Comparison of ENCODE assay signal across 7 mouse cellular contexts in genomic region chr2:132781439-132782068, GRCm38 (mm10). TPM values are rescaled to one million over a fixed set of nuclear protein-coding genes. Genes with fewer than 3 reads are reported as not detected.
DNase-seq lines count a peak whose midpoint lies in the region; ATAC-seq and TF ChIP-seq lines count a peak whose summit lies in the region.

No protein-coding gene starts in this region.

- TF ChIP-seq POLR2A in heart, adult 2 months (IDR thresholded peaks at IDR 0.05; ENCODE audit: insufficient read depth, low read depth, low read length) = no peak

- peaks cover 17% of the 10 kb centered on the region for H3K27me3 ChIP-seq in embryonic facial prominence, embryonic 10.5 days (replicated peaks; ENCODE audit: low read depth, poor library complexity, severe bottlenecking)
- peaks cover 2% of the 10 kb centered on the region; the same call in 1 of the 2 replicates for H3K27me3 ChIP-seq in heart, adult 2 months (ENCODE audit: control insufficient read depth, insufficient read depth, low read length)
- peaks cover 14% of the 10 kb centered on the region for H3K27me3 ChIP-seq in limb, embryonic 12.5 days
- H3K27me3 ChIP-seq in midbrain, embryonic 15.5 days (replicated peaks) = no peaks in the 10 kb centered on the region

- no peak for TF ChIP-seq CTCF in heart, adult 2 months (IDR thresholded peaks at IDR 0.05)

- H3K4me3 ChIP-seq in embryonic facial prominence, embryonic 10.5 days = peak overlapping the region; percentile 64
- H3K4me3 ChIP-seq in heart, adult 2 months = no peak overlapping the region
- H3K4me3 ChIP-seq in limb, embryonic 12.5 days (replicated peaks) = peak overlapping the region; percentile 44
- H3K4me3 ChIP-seq in midbrain, embryonic 15.5 days = peak overlapping the region; percentile 60

- H3K27ac ChIP-seq in embryonic facial prominence, embryonic 10.5 days (replicated peaks) = peak overlapping the region; percentile 51; the same call in 1 of the 2 replicates
- H3K27ac ChIP-seq in heart, adult 2 months = no peak overlapping the region
- H3K27ac ChIP-seq in limb, embryonic 12.5 days = no peak overlapping the region
- peak overlapping the region; percentile 96 for H3K27ac ChIP-seq in midbrain, embryonic 15.5 days

- peak; percentile 85 for DNase-seq in adrenal gland, adult 8-10 months
- DNase-seq in embryonic facial prominence, embryonic 10.5 days (ENCODE audit: low spot score) = peak; percentile 97
- DNase-seq in heart, adult 2 months = peak; percentile 81 to 84
- DNase-seq in kidney, adult 8-10 months = peak; percentile 76 to 90
- DNase-seq in spleen, postnatal 36 days (ENCODE audit: low spot score in 2 of 2) = peak; percentile 26 to 39

- under 1% methylated on average over 41 of the region's 41 CpGs for WGBS in embryonic facial prominence, embryonic 10.5 days
- 1% methylated on average over 40 of the region's 41 CpGs for WGBS in heart, adult 2 months
- under 1% methylated on average over 40 of the region's 41 CpGs for WGBS in limb, embryonic 12.5 days
- WGBS in midbrain, embryonic 15.5 days = under 1% methylated on average over 40 of the region's 41 CpGs

- intact Hi-C loops in heart, adult 2 months (cut with DNase I) = no loop called here

- peak overlapping the region; percentile 86 for H3K4me2 ChIP-seq in limb, embryonic 12.5 days
- H3K4me2 ChIP-seq in midbrain, embryonic 15.5 days = peak overlapping the region; percentile 62

- H3K9me3 ChIP-seq in embryonic facial prominence, embryonic 10.5 days = no peaks in the 10 kb centered on the region
- no peaks in the 10 kb centered on the region for H3K9me3 ChIP-seq in limb, embryonic 12.5 days
- H3K9me3 ChIP-seq in midbrain, embryonic 15.5 days = no peaks in the 10 kb centered on the region

- TF ChIP-seq EP300 in heart, adult 2 months (IDR thresholded peaks at IDR 0.05; ENCODE audit: insufficient read depth, low read depth, low read length) = 0 out of 2 replicates have a peak, but pooled peaks have one; percentile 30

- no peaks in the 10 kb centered on the region for H3K36me3 ChIP-seq in embryonic facial prominence, embryonic 10.5 days (replicated peaks)
- no peaks in the 10 kb centered on the region for H3K36me3 ChIP-seq in heart, adult 2 months (ENCODE audit: control insufficient read depth, insufficient read depth, low read length)
- H3K36me3 ChIP-seq in limb, embryonic 12.5 days = no peaks in the 10 kb centered on the region
- no peaks in the 10 kb centered on the region for H3K36me3 ChIP-seq in midbrain, embryonic 15.5 days (replicated peaks)

- ATAC-seq in limb, embryonic 12.5 days (ENCODE audit: insufficient number of reproducible peaks, insufficient read depth, low FRiP score, low TSS enrichment, low read depth) = peak; percentile 99
- peak; percentile 97 for ATAC-seq in midbrain, embryonic 15.5 days (replicated peaks)

- H3K79me2 ChIP-seq in heart, adult 2 months (replicated peaks; ENCODE audit: control insufficient read depth, insufficient read depth, low read length) = no peaks in the 10 kb centered on the region

- H3K9ac ChIP-seq in heart, adult 2 months (ENCODE audit: low read depth, low read length) = no peak overlapping the region
- no peak overlapping the region for H3K9ac ChIP-seq in limb, embryonic 12.5 days (replicated peaks)
- H3K9ac ChIP-seq in midbrain, embryonic 15.5 days = peak overlapping the region; percentile 83

- peaks cover 21% of the 10 kb centered on the region for H3K4me1 ChIP-seq in embryonic facial prominence, embryonic 10.5 days
- H3K4me1 ChIP-seq in heart, adult 2 months (ENCODE audit: control insufficient read depth, insufficient read depth, low read length) = no peaks in the 10 kb centered on the region
- no peaks in the 10 kb centered on the region; the same call in 1 of the 2 replicates for H3K4me1 ChIP-seq in limb, embryonic 12.5 days (replicated peaks)
- peaks cover 8% of the 10 kb centered on the region for H3K4me1 ChIP-seq in midbrain, embryonic 15.5 days

RNA-seq across cellular contexts. Expression of gene Chgb, which starts 0.5 kb away (rescaled TPM):
- 1,000 to 10,000 TPM; 1,792 to 2,284 (median 1,895) TPM for total RNA-seq in adrenal gland, adult 8-10 months (2022)
- polyA plus RNA-seq in embryonic facial prominence, embryonic 10.5 days (2016; fragmentation: Nextera tagmentation; extraction: Ambion mirVana) = 1.8 and 3.1 TPM in 2 replicates
- under 1 TPM; 0.45 to 0.47 TPM for total RNA-seq in heart, adult 2 months (2021)
- polyA plus RNA-seq in heart, adult 2 months (2012; rRNA removed) = 0.08 TPM in 1 of 2 replicates, not detected in the other
- 0.11 and 0.35 TPM in 2 replicates for polyA plus RNA-seq in limb, embryonic 12.5 days (2016; fragmentation: Nextera tagmentation; extraction: Ambion mirVana)
- polyA plus RNA-seq in midbrain, embryonic 15.5 days (2015; fragmentation: Nextera tagmentation; extraction: Ambion mirVana) = 87.9 and 97.5 TPM in 2 replicates

RNA-seq across cellular contexts. Expression of gene Trmt6, which starts 34.3 kb away (rescaled TPM):
- 10 to 100 TPM; 21.8 to 30.5 (median 28.1) TPM for total RNA-seq in adrenal gland, adult 8-10 months (2022)
- polyA plus RNA-seq in embryonic facial prominence, embryonic 10.5 days (2016; fragmentation: Nextera tagmentation; extraction: Ambion mirVana) = 47.4 and 51.1 TPM in 2 replicates
- total RNA-seq in heart, adult 2 months (2021) = 1 to 10 TPM; 5.2 to 6.7 TPM
- polyA plus RNA-seq in heart, adult 2 months (2012; rRNA removed) = 1.9 and 5.0 TPM in 2 replicates
- polyA plus RNA-seq in limb, embryonic 12.5 days (2016; fragmentation: Nextera tagmentation; extraction: Ambion mirVana) = 34.1 and 38.7 TPM in 2 replicates
- polyA plus RNA-seq in midbrain, embryonic 15.5 days (2015; fragmentation: Nextera tagmentation; extraction: Ambion mirVana) = 17.8 and 21.8 TPM in 2 replicates

RNA-seq across cellular contexts. Expression of gene Mcm8, which starts 34.4 kb away (rescaled TPM):
- total RNA-seq in adrenal gland, adult 8-10 months (2022) = 1 to 10 TPM; 3.5 to 4.1 (median 3.9) TPM
- polyA plus RNA-seq in embryonic facial prominence, embryonic 10.5 days (2016; fragmentation: Nextera tagmentation; extraction: Ambion mirVana) = 30.9 and 32.7 TPM in 2 replicates
- total RNA-seq in heart, adult 2 months (2021) = 1 to 10 TPM; 2.7 to 2.8 TPM
- polyA plus RNA-seq in heart, adult 2 months (2012; rRNA removed) = 0.82 and 2.0 TPM in 2 replicates
- 22.1 and 23.3 TPM in 2 replicates for polyA plus RNA-seq in limb, embryonic 12.5 days (2016; fragmentation: Nextera tagmentation; extraction: Ambion mirVana)
- 5.2 and 5.5 TPM in 2 replicates for polyA plus RNA-seq in midbrain, embryonic 15.5 days (2015; fragmentation: Nextera tagmentation; extraction: Ambion mirVana)

Comparison
In these comparisons a context has a peak if more than half of its experiments do, and no peak if none do; other contexts are left out.
1. DNase-seq: peak in every context shown above with its lines; median percentile 97 in embryonic facial prominence, embryonic 10.5 days; 85 in adrenal gland, adult 8-10 months; 83 in kidney, adult 8-10 months; 82 in heart, adult 2 months; 32 in spleen, postnatal 36 days.
2. H3K27ac ChIP-seq: peak in embryonic facial prominence, embryonic 10.5 days (single experiment) and midbrain, embryonic 15.5 days (single experiment); none in heart, adult 2 months (single experiment) and limb, embryonic 12.5 days (single experiment).
3. RNA of gene Chgb, which starts 0.5 kb away (polyA plus RNA-seq): 87.9 to 97.5 TPM in midbrain, embryonic 15.5 days; 1.8 to 3.1 TPM in embryonic facial prominence, embryonic 10.5 days, 0.11 to 0.35 TPM in limb, embryonic 12.5 days and 0.08 TPM in heart, adult 2 months; every median in the first group is over 10 times any median in the second.